Mouse (Mus musculus): ENCODE results near the gene Atg9b. TPM values are rescaled to one million over a fixed set of nuclear protein-coding genes. Genes with fewer than 3 reads are reported as not detected.

Atg9b gene
- polyA plus RNA-seq, 1 experiment, result 4.7 TPM

Other genes with a start within 250 kb of the Atg9b start
- gene Nupl2, start 227.2 kb downstream of the Atg9b start, polyA plus RNA-seq (2012; rRNA removed), result 10.2 and 10.5 TPM in 2 replicates
- gene Kcnh2, start 40.5 kb downstream of the Atg9b start, polyA plus RNA-seq (2012; rRNA removed), result 65.0 and 65.8 TPM in 2 replicates
- gene Nos3, start 27.3 kb downstream of the Atg9b start, polyA plus RNA-seq (2012; rRNA removed), result 10.1 and 10.7 TPM in 2 replicates
- 49.5 and 53.9 TPM in 2 replicates for gene Abcb8, start 1.5 kb upstream of the Atg9b start, polyA plus RNA-seq (2012; rRNA removed)
- 0.86 and 0.92 TPM in 2 replicates for gene Asic3, start 21.2 kb upstream of the Atg9b start, polyA plus RNA-seq (2012; rRNA removed)
- 214 and 226 TPM in 2 replicates for gene Cdk5, start 31.4 kb upstream of the Atg9b start, polyA plus RNA-seq (2012; rRNA removed)
- 32.2 and 32.3 TPM in 2 replicates for gene Slc4a2, start 31.7 kb upstream of the Atg9b start, polyA plus RNA-seq (2012; rRNA removed)
- gene Fastk, start 53.1 kb upstream of the Atg9b start, polyA plus RNA-seq (2012; rRNA removed), result 223 and 235 TPM in 2 replicates
- 42.7 and 43.7 TPM in 2 replicates for gene Tmub1, start 55.7 kb upstream of the Atg9b start, polyA plus RNA-seq (2012; rRNA removed)
- gene Agap3, start 60.0 kb upstream of the Atg9b start, polyA plus RNA-seq (2012; rRNA removed), result 390 and 432 TPM in 2 replicates
- 0.04 TPM in 2 replicates for gene Gbx1, start 135.1 kb upstream of the Atg9b start, polyA plus RNA-seq (2012; rRNA removed)
- gene Asb10, start 148.8 kb upstream of the Atg9b start, polyA plus RNA-seq (2012; rRNA removed), result 0.42 and 0.62 TPM in 2 replicates
- gene 4931409K22Rik, start 164.7 kb upstream of the Atg9b start, polyA plus RNA-seq (2012; rRNA removed), result 0.18 and 0.59 TPM in 2 replicates
- gene Abcf2, start 185.3 kb upstream of the Atg9b start, polyA plus RNA-seq (2012; rRNA removed), result 78.1 and 86.2 TPM in 2 replicates
- gene Chpf2, start 194.6 kb upstream of the Atg9b start, polyA plus RNA-seq (2012; rRNA removed), result 47.1 and 50.5 TPM in 2 replicates
- gene Smarcd3, start 232.3 kb upstream of the Atg9b start, polyA plus RNA-seq (2012; rRNA removed), result 116 and 135 TPM in 2 replicates